Comparison of ENCODE assay signal across 29 mouse cellular contexts in the genomic region with DNA sequence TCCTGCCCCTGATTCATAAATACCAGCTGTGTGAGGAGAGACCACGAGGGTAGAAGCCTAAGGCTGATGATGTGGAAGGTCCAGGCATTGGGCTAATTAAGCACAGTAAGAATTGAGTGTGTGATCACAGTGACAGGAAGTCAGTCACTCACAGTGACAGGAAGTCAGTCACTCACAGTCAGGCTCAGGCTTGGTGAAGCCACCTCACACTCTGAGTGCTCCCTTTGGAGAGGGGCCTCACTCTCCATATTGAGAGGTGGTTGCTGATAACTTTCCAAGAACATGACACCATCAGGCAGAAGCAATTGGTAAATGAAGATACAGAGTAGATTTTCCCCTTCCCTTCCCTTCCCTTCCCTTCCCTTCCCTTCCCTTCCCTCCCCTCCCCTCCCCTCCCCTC.
DNase-seq lines count a peak whose midpoint lies in the region; ATAC-seq and TF ChIP-seq lines count a peak whose summit lies in the region.
"Had no signal": no experiment of that assay in that cellular context is flagged by ENCODE, and none has a peak within 500 bp of the region (broad histone marks: within the 10 kb centered on the region; RNA-seq: fewer than 3 reads in every experiment).

No protein-coding gene starts in this region.

- H3K9ac ChIP-seq in liver, embryonic 11.5 days (ENCODE audit: low read depth, low read length): no peak overlapping the region
- H3K9ac ChIP-seq in stomach, postnatal 0 days (ENCODE audit: low read length): no peak overlapping the region
- H3K9ac ChIP-seq: forebrain, embryonic 12.5 days; heart, embryonic 12.5 days; hindbrain, embryonic 14.5 days; kidney, embryonic 15.5 days; midbrain, embryonic 15.5 days; neural tube, embryonic 15.5 days had no signal

- ATAC-seq in liver, embryonic 11.5 days (replicated peaks; ENCODE audit: low FRiP score): 0 out of 2 replicates have a peak, but pooled peaks have one; percentile 37
- ATAC-seq in granulocyte monocyte progenitor cell, adult 5-6 weeks (replicated peaks; ENCODE audit: poor library complexity, severe bottlenecking): peak; percentile 29; the same call in 1 of the 2 replicates
- ATAC-seq in stomach, postnatal 0 days (ENCODE audit: low FRiP score, low TSS enrichment): no peak
- ATAC-seq: inflammation-experienced regulatory T-cells, adult 6 months; midbrain, embryonic 15.5 days; Patski had no signal

- WGBS in liver, embryonic 11.5 days: 42% methylated on average over 1 of the region's 1 CpGs
- WGBS in stomach, postnatal 0 days: 68% methylated on average over 1 of the region's 1 CpGs

- no peak for DNase-seq in liver, embryonic 11.5 days (ENCODE audit: low spot score)
- DNase-seq in liver: no peak
- DNase-seq in CD4-positive helper T cell, adult 2 months (ENCODE audit: low read depth, low spot score): peak; percentile 24
- peak; percentile 9 for DNase-seq in stomach, postnatal 0 days (ENCODE audit: low spot score)
- DNase-seq in layer of hippocampus, adult 2 months (ENCODE audit: low spot score in 2 of 2): no peak
- DNase-seq in kidney, adult 8-10 months: no peak
- DNase-seq: adrenal gland, postnatal 10 days; cerebellum, adult 11 months; cerebellum, postnatal 10 days; gastrocnemius, postnatal 10 days; kidney, adult 11 months; kidney, postnatal 25 days; left cerebral cortex, postnatal 4 days; lung, postnatal 4 days; retina, postnatal 1 day; right cerebral cortex, postnatal 14 days; thymus, adult 18-20 months; thymus, postnatal 4 days had no signal

- no peak overlapping the region for H3K27ac ChIP-seq in liver, embryonic 11.5 days (ENCODE audit: low read depth, low read length)
- H3K27ac ChIP-seq in stomach, postnatal 0 days (replicated peaks): no peak overlapping the region
- H3K27ac ChIP-seq in layer of hippocampus, adult 2 months: no peak overlapping the region
- H3K27ac ChIP-seq: forebrain, embryonic 12.5 days; hindbrain, embryonic 14.5 days; kidney, embryonic 15.5 days; midbrain, embryonic 10.5 days; midbrain, embryonic 15.5 days; neural tube, embryonic 15.5 days had no signal

- no peak overlapping the region for H3K4me3 ChIP-seq in liver, embryonic 11.5 days (ENCODE audit: low read depth, low read length)
- H3K4me3 ChIP-seq in stomach, postnatal 0 days (ENCODE audit: low read depth, low read length): no peak overlapping the region
- no peak overlapping the region for H3K4me3 ChIP-seq in layer of hippocampus, adult 2 months
- H3K4me3 ChIP-seq: erythroblast, embryonic 14.5 days; forebrain, embryonic 12.5 days; heart, embryonic 12.5 days; kidney, embryonic 15.5 days; midbrain, embryonic 10.5 days; midbrain, embryonic 15.5 days; neural tube, embryonic 15.5 days had no signal

- H3K9me3 ChIP-seq in liver, embryonic 11.5 days (ENCODE audit: control insufficient read depth, low read length): no peaks in the 10 kb centered on the region
- no peaks in the 10 kb centered on the region for H3K9me3 ChIP-seq in stomach, postnatal 0 days (ENCODE audit: control insufficient read depth, low read length)
- H3K9me3 ChIP-seq: forebrain, embryonic 12.5 days; heart, embryonic 12.5 days; kidney, embryonic 15.5 days; midbrain, embryonic 10.5 days; midbrain, embryonic 15.5 days; neural tube, embryonic 15.5 days had no signal

- TF ChIP-seq CTCF in stomach, postnatal 0 days (IDR thresholded peaks at IDR 0.05; ENCODE audit: low read depth): no peak
- no peak for TF ChIP-seq CTCF in layer of hippocampus, adult 2 months (conservative IDR thresholded peaks at IDR 0.05)

- peaks cover 11% of the 10 kb centered on the region for H3K4me1 ChIP-seq in liver, embryonic 11.5 days (replicated peaks; ENCODE audit: control insufficient read depth, insufficient read depth, low read length)
- H3K4me1 ChIP-seq in stomach, postnatal 0 days (replicated peaks; ENCODE audit: control insufficient read depth, insufficient read depth): no peaks in the 10 kb centered on the region
- H3K4me1 ChIP-seq: forebrain, embryonic 12.5 days; midbrain, embryonic 10.5 days; midbrain, embryonic 15.5 days; neural tube, embryonic 15.5 days had no signal

- no peak overlapping the region for H3K4me2 ChIP-seq in liver, embryonic 11.5 days
- no peak overlapping the region for H3K4me2 ChIP-seq in stomach, postnatal 0 days (replicated peaks; ENCODE audit: low read depth)
- H3K4me2 ChIP-seq: forebrain, embryonic 12.5 days; heart, embryonic 12.5 days; hindbrain, embryonic 14.5 days; kidney, embryonic 15.5 days; midbrain, embryonic 15.5 days; neural tube, embryonic 15.5 days had no signal

- no peaks in the 10 kb centered on the region for H3K27me3 ChIP-seq in liver, embryonic 11.5 days (replicated peaks; ENCODE audit: control insufficient read depth, insufficient read depth, low read length)
- H3K27me3 ChIP-seq in stomach, postnatal 0 days (ENCODE audit: control insufficient read depth, insufficient read depth, low read length): no peaks in the 10 kb centered on the region
- H3K27me3 ChIP-seq: forebrain, embryonic 12.5 days; heart, embryonic 12.5 days; kidney, embryonic 15.5 days; midbrain, embryonic 15.5 days; neural tube, embryonic 15.5 days; Patski had no signal

- no peak for TF ChIP-seq EP300 in stomach, postnatal 0 days (optimal IDR thresholded peaks at IDR 0.05)

- H3K36me3 ChIP-seq in liver, embryonic 11.5 days (ENCODE audit: control insufficient read depth, insufficient read depth, low read length): no peaks in the 10 kb centered on the region
- H3K36me3 ChIP-seq in stomach, postnatal 0 days (ENCODE audit: control insufficient read depth, insufficient read depth, low read length): no peaks in the 10 kb centered on the region
- H3K36me3 ChIP-seq: forebrain, embryonic 12.5 days; heart, embryonic 12.5 days; kidney, embryonic 15.5 days; midbrain, embryonic 10.5 days; midbrain, embryonic 15.5 days; neural tube, embryonic 15.5 days had no signal

Comparison
In these comparisons a context has a peak if more than half of its experiments do, and no peak if none do; other contexts are left out.
1. DNase-seq: peak in CD4-positive helper T cell, adult 2 months (single experiment) and stomach, postnatal 0 days (single experiment); none in liver, embryonic 11.5 days (single experiment), liver (single experiment), layer of hippocampus, adult 2 months (0 of 2) and kidney, adult 8-10 months (0 of 2).